Mouse (Mus musculus) 416B (cell line): ENCODE results near the gene Olfr829.
"Not testable (repeated sequence)": the region's sequence is repeated elsewhere in the genome, so short reads cannot be mapped to it uniquely, and the experiment has no call there.

Source experiments
- DNase-seq: peaks from one replicate; pipeline ENCODE4 v3.0.0; 2011; ENCODE audit warnings: low read depth

The Olfr829 gene

DNA sequence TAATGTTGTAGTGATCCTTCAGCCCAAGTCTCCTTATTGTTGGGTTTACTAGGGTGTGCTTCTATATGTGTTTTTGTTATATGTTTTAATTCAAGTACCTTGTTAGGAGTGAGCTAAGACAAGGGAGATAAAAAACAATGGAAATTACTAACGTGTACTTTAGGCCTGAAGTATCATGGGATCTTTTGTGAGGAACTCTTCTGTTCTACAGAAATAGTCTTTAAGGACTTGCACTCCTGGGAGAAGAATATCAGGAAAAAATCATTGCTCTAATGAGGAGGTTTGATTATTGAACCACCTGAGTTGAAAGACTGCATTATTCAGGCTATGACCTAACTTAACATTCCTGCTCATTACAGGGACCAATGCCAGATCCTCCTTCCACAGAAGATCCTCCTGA lies at the start of gene Olfr829:
Olfr829 (plus strand) TSS at position 301 of the 400 bp plus-strand sequence.
- DNase-seq: no peak

- DNase-seq: no peak
Measured at GRCm38 (mm10) chr9:18819426-18819825, 35.3 kb upstream of the Olfr829 start, which contains the start of gene Olfr828. Olfr828 (minus strand) TSS chr9:18819526.

DNA sequence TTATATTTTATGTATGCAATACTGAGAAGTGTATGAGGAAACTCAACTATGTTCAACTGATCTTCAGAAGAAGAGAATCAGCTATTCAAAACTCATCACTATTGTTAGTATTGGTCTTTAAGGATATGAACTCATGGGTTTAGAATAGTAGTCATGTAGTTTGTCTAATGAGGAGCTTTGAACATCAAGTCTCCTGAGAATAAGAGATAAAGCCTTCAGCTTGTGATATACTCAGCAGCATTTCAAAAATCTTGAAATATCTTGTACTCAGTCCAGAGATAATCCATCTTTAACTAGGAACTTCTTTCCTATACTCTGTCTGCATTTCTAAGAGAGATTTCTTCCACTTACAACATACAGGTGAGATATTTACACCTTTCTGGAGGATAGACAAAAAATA lies 19.7 kb downstream of the Olfr829 start, which contains the start of gene Olfr830:
Olfr830 (plus strand) TSS at position 301 of the 400 bp plus-strand sequence.
- DNase-seq: no peak

DNA sequence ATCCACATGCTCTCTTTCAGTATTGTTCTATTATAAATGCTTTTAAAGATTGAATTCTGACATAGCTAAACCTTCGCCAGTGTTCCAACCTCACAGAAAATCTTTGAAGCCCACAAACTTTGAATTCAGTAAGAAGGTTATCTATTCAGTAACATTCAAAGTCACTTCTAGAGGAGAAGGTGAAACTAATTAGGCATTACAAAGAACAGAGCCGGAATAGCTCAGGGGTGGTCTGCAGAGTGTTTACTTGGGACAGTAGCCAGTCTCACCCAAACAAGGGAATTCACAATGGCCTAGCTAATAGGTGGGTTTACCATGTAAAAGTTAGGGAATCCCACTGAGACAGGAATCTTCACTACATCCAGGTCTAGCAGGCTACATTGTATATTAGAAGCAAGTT lies 53.0 kb downstream of the Olfr829 start:
- DNase-seq: not testable (repeated sequence)
